Mouse (Mus musculus): ENCODE measurements around the gene Lingo1. TPM values are rescaled to one million over a fixed set of nuclear protein-coding genes. Genes with fewer than 3 reads are reported as not detected.

The Lingo1 gene
- total and polyA plus RNA-seq, 3 experiments, result 0.11 TPM; not detected in 2

- no peak for ATAC-seq (ENCODE audit: extremely low read depth, insufficient number of reproducible peaks, low FRiP score, poor library complexity, severe bottlenecking)
- Histone ChIP-seq H3K36me3 (replicated peaks) (no peaks in the 10 kb centered on the region), H3K27me3 (ENCODE audit: insufficient read depth, low read length) (peaks cover 15% of the 10 kb centered on the region), H3K4me1 (ENCODE audit: insufficient read depth, low read depth, low read length) (peaks cover 2% of the 10 kb centered on the region; the same call in 1 of the 2 replicates), H3K4me3 (ENCODE audit: low read depth, low read length) (no peak overlapping the region), H3K9me3 (replicated peaks) (peaks cover 17% of the 10 kb centered on the region)
- no peak for TF ChIP-seq POLR2AphosphoS5 (IDR thresholded peaks at IDR 0.05; ENCODE audit: insufficient replicate concordance, low read depth, low read length)
- TF ChIP-seq GATA1 (IDR thresholded peaks at IDR 0.05; ENCODE audit: borderline replicate concordance, low read length), result no peak
- no peak for TF ChIP-seq GATA2 (IDR thresholded peaks at IDR 0.05; ENCODE audit: borderline replicate concordance, low read depth, low read length)
- TF ChIP-seq CTCF (IDR thresholded peaks at IDR 0.05; ENCODE audit: low read depth, low read length), result no peak
- TF ChIP-seq TAL1 (conservative IDR thresholded peaks at IDR 0.05; ENCODE audit: low read depth, low read length), result no peak
- DNase-seq (ENCODE audit: low spot score), result no peak
Observed at GRCm38 (mm10) chr9:56637403-56637857, 158.8 kb downstream of the Lingo1 start.

DNA sequence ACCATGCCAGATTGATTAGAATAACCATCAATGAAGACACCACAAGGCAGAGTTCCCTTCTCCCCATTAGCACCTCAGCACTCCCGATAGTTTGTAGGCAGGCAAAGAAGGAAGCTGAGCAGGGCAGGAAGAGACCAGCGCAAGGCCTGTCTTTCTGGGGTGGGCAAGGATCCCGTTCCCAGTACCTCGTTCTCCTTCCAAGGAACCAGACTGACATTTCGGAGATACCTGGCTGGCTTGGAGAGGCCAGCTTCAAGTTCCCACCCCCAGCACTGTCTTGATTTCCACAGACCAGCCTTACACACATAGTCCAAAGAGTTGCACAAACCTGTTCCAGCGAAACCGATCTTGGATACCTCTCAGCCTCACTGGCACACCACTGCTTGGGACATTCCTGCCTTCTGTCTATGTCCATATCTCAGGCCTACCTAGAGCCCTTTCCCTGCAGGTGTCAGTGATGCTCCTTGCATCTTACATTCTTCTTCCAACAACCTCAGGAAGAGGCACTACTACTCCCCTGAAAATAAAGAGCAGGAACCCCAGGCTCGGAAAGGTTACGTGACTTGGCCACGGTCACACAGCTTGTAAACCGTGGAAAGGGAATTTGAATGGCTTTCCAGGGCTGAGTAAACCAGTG, 159.4 kb downstream of the Lingo1 start:
- H3K27me3 ChIP-seq (ENCODE audit: insufficient read depth, low read length), result peaks cover 15% of the 10 kb centered on the region
- TF ChIP-seq POLR2AphosphoS5 (IDR thresholded peaks at IDR 0.05; ENCODE audit: insufficient replicate concordance, low read depth, low read length) (no peak), GATA2 (IDR thresholded peaks at IDR 0.05; ENCODE audit: borderline replicate concordance, low read depth, low read length) (no peak), CTCF (IDR thresholded peaks at IDR 0.05; ENCODE audit: low read depth, low read length) (no peak), TAL1 (conservative IDR thresholded peaks at IDR 0.05; ENCODE audit: low read depth, low read length) (no peak), GATA1 (IDR thresholded peaks at IDR 0.05; ENCODE audit: borderline replicate concordance, low read length) (no peak)
- no peak for DNase-seq (ENCODE audit: low spot score)
- no peak for ATAC-seq (ENCODE audit: extremely low read depth, insufficient number of reproducible peaks, low FRiP score, poor library complexity, severe bottlenecking)
- peaks cover 2% of the 10 kb centered on the region; the same call in 1 of the 2 replicates for H3K4me1 ChIP-seq (ENCODE audit: insufficient read depth, low read depth, low read length)
- H3K9me3 ChIP-seq (replicated peaks), result peaks cover 17% of the 10 kb centered on the region
- no peaks in the 10 kb centered on the region for H3K36me3 ChIP-seq (replicated peaks)
- H3K4me3 ChIP-seq (ENCODE audit: low read depth, low read length), result no peak overlapping the region

GRCm38 (mm10) chr9:56636214-56636613, 160.1 kb downstream of the Lingo1 start:
- TF ChIP-seq GATA2 (IDR thresholded peaks at IDR 0.05; ENCODE audit: borderline replicate concordance, low read depth, low read length) (no peak), CTCF (IDR thresholded peaks at IDR 0.05; ENCODE audit: low read depth, low read length) (peak; percentile 53; the same call in 1 of the 2 replicates), GATA1 (IDR thresholded peaks at IDR 0.05; ENCODE audit: borderline replicate concordance, low read length) (no peak), TAL1 (conservative IDR thresholded peaks at IDR 0.05; ENCODE audit: low read depth, low read length) (no peak)
- peaks cover 13% of the 10 kb centered on the region for H3K27me3 ChIP-seq (ENCODE audit: insufficient read depth, low read length)
- no peak overlapping the region for H3K4me3 ChIP-seq (ENCODE audit: low read depth, low read length)
- H3K9me3 ChIP-seq (replicated peaks), result peaks cover 17% of the 10 kb centered on the region
- H3K36me3 ChIP-seq (replicated peaks), result no peaks in the 10 kb centered on the region
- H3K4me1 ChIP-seq (ENCODE audit: insufficient read depth, low read depth, low read length), result peaks cover 2% of the 10 kb centered on the region; the same call in 1 of the 2 replicates
- ATAC-seq (ENCODE audit: extremely low read depth, insufficient number of reproducible peaks, low FRiP score, poor library complexity, severe bottlenecking) (no peak), DNase-seq (ENCODE audit: low spot score) (peak; percentile 40)

- Histone ChIP-seq H3K9me3 (replicated peaks) (peaks cover 17% of the 10 kb centered on the region), H3K4me1 (ENCODE audit: insufficient read depth, low read depth, low read length) (peaks cover 2% of the 10 kb centered on the region; the same call in 1 of the 2 replicates), H3K4me3 (ENCODE audit: low read depth, low read length) (no peak overlapping the region), H3K27me3 (ENCODE audit: insufficient read depth, low read length) (peaks cover 10% of the 10 kb centered on the region; the same call in 1 of the 2 replicates), H3K36me3 (replicated peaks) (no peaks in the 10 kb centered on the region)
- TF ChIP-seq POLR2AphosphoS5 (IDR thresholded peaks at IDR 0.05; ENCODE audit: insufficient replicate concordance, low read depth, low read length) (no peak), GATA1 (IDR thresholded peaks at IDR 0.05; ENCODE audit: borderline replicate concordance, low read length) (no peak), TAL1 (conservative IDR thresholded peaks at IDR 0.05; ENCODE audit: low read depth, low read length) (no peak), GATA2 (IDR thresholded peaks at IDR 0.05; ENCODE audit: borderline replicate concordance, low read depth, low read length) (no peak), CTCF (IDR thresholded peaks at IDR 0.05; ENCODE audit: low read depth, low read length) (no peak)
- no peak for DNase-seq (ENCODE audit: low spot score)
- no peak for ATAC-seq (ENCODE audit: extremely low read depth, insufficient number of reproducible peaks, low FRiP score, poor library complexity, severe bottlenecking)
Observed at GRCm38 (mm10) chr9:56635498-56636121, 160.7 kb downstream of the Lingo1 start.

DNA sequence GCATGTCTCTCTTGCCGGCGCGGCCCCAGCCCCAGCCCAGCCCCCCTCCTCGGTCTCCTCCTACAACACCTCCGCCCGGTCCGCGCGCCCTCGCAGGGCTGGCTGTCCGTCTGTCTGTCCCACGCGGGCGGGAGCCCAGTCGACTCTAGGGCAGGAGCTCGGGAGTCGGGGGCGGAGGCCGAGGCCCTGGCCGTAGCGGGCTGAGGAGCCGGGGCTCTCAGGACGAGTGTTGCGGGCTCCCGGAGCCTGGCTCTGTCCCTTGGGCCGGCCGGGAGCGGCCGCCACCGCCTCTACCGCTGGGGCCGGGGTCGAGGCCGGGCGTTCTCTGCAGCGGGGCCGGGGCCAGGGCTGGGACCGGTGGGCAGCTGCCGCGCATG, 161.2 kb downstream of the Lingo1 start:
- ATAC-seq (ENCODE audit: extremely low read depth, insufficient number of reproducible peaks, low FRiP score, poor library complexity, severe bottlenecking) (no peak), DNase-seq (ENCODE audit: low spot score) (no peak)
- peaks cover 2% of the 10 kb centered on the region; the same call in 1 of the 2 replicates for H3K4me1 ChIP-seq (ENCODE audit: insufficient read depth, low read depth, low read length)
- no peak overlapping the region for H3K4me3 ChIP-seq (ENCODE audit: low read depth, low read length)
- peaks cover 17% of the 10 kb centered on the region for H3K9me3 ChIP-seq (replicated peaks)
- TF ChIP-seq TAL1 (conservative IDR thresholded peaks at IDR 0.05; ENCODE audit: low read depth, low read length), result no peak
- no peak for TF ChIP-seq GATA2 (IDR thresholded peaks at IDR 0.05; ENCODE audit: borderline replicate concordance, low read depth, low read length)
- no peak for TF ChIP-seq POLR2AphosphoS5 (IDR thresholded peaks at IDR 0.05; ENCODE audit: insufficient replicate concordance, low read depth, low read length)
- no peak for TF ChIP-seq CTCF (IDR thresholded peaks at IDR 0.05; ENCODE audit: low read depth, low read length)
- TF ChIP-seq GATA1 (IDR thresholded peaks at IDR 0.05; ENCODE audit: borderline replicate concordance, low read length), result no peak
- H3K27me3 ChIP-seq (ENCODE audit: insufficient read depth, low read length), result peaks cover 10% of the 10 kb centered on the region; the same call in 1 of the 2 replicates
- no peaks in the 10 kb centered on the region for H3K36me3 ChIP-seq (replicated peaks)

- DNase-seq (ENCODE audit: low spot score) (no peak), ATAC-seq (ENCODE audit: extremely low read depth, insufficient number of reproducible peaks, low FRiP score, poor library complexity, severe bottlenecking) (no peak)
- Histone ChIP-seq H3K9me3 (replicated peaks) (peaks cover 17% of the 10 kb centered on the region), H3K4me1 (ENCODE audit: insufficient read depth, low read depth, low read length) (peaks cover 2% of the 10 kb centered on the region; the same call in 1 of the 2 replicates), H3K4me3 (ENCODE audit: low read depth, low read length) (no peak overlapping the region), H3K36me3 (replicated peaks) (no peaks in the 10 kb centered on the region), H3K27me3 (ENCODE audit: insufficient read depth, low read length) (peaks cover 7% of the 10 kb centered on the region; the same call in 1 of the 2 replicates)
- TF ChIP-seq GATA2 (IDR thresholded peaks at IDR 0.05; ENCODE audit: borderline replicate concordance, low read depth, low read length), result no peak
- no peak for TF ChIP-seq GATA1 (IDR thresholded peaks at IDR 0.05; ENCODE audit: borderline replicate concordance, low read length)
- no peak for TF ChIP-seq POLR2AphosphoS5 (IDR thresholded peaks at IDR 0.05; ENCODE audit: insufficient replicate concordance, low read depth, low read length)
Observed at GRCm38 (mm10) chr9:56634406-56635120, 161.7 kb downstream of the Lingo1 start.

All from G1E (cell line).